Mouse (Mus musculus): ENCODE measurements around the gene Bckdhb.

DNA sequence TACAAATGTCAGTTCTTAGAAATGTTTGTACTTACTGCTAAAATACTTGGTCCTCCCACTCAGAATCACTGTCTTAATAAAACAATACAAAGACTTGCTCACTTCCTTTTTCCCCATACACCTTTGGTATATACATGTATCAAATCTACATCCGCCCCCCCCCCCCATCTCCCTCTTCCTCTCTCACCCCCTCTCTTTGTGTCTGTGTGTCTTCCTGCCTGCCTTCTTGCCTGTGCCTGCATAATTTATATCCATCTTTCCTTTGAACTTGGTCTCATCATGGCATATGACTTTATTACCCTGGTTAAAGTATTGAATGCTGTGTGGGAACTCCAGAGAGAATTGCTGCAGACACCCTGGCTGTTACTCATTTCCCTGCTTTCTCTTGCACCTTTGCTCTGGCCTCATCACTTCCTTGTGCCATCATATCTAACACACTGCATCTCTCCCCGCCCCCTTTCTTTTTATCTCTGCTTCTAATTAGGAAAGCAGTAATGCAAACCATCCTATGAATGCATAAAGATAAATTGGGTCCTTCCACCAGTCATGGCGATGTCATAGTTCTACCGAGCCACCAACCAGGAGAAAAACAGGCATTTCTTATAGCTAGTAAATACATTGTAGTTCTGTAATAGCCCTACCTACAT lies 116.8 kb downstream of the Bckdhb start:
- TF ChIP-seq MAFK (IDR thresholded peaks at IDR 0.05; ENCODE audit: insufficient read depth, low read depth, low read length) (no peak), ZC3H11A (IDR thresholded peaks at IDR 0.05; ENCODE audit: borderline replicate concordance, low read depth, low read length) (no peak), CHD2 (IDR thresholded peaks at IDR 0.05; ENCODE audit: low read depth, low read length) (no peak)

Data from ES-E14 (cell line).